Mouse (Mus musculus) thymus, postnatal 4 days (tissue): ENCODE results near the gene Cdc37.

Source experiments
- DNase-seq: peaks from one replicate; pipeline ENCODE4 v3.0.0; 2021

The Cdc37 gene

DNA sequence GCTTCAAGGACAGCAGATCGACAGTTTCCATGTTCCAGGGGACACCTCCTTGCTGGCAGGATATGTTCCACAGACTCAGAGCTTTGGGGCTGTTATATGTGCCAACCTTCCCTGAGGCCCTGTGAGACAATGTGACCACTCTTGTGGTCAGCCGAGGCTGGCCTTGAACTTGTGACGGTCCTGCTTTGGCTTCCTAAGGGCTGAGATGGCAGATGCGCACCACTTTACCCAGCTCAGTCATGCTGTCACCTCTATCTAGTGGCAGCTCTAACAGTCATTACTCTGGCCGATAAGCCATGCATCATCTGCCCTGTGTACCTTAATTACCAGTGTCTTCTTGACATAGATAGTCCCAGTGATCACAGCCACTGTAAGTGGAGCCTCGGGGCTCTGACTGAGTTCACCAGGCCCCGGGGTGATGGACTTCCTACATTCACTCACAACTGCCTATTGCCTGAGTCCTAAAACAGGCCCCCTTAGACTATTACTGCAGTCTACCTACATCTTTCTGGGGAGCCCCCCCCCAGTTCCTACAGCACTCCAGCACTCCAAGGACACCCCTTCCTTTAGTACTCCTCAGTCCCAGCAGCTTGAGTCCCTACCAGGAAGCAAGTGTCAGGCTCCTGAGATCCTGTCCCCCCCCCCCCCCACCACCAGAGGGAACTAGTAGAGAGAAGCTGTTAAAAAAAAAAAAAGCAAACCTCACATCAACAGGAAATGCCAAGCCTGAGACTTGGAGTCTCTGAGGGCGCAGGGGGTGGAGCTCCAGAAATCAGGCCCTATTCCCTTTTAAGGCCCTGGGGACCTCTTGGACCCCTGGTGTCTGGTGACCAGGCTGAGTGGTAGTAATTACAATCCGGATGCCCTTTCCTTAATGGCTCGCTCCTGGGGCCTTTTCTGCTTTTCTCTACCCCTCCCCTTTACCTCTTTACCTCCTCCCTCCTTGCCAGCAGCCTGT lies 17.6 kb upstream of the Cdc37 start:
- DNase-seq = peak; percentile 61

DNA sequence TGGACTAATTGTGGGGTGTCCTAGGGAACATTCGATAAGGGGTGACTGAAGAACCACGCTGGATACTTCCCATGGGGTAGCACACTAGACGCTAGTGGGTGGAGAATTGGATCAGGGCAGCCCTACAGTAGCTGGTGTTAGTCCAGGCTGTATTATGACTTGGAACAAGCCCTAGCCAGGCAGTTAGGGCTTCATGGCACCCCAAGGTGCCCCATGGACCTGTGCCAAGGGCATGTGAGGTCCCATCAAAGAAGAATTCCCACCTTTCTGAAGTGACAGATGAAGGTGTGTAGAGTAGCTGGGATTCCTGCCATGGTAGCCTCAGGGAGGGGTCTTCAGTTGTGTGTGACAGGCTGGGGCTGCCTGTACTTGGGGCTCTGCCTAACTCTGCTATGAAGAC lies 16.7 kb upstream of the Cdc37 start:
- DNase-seq = no peak

DNA sequence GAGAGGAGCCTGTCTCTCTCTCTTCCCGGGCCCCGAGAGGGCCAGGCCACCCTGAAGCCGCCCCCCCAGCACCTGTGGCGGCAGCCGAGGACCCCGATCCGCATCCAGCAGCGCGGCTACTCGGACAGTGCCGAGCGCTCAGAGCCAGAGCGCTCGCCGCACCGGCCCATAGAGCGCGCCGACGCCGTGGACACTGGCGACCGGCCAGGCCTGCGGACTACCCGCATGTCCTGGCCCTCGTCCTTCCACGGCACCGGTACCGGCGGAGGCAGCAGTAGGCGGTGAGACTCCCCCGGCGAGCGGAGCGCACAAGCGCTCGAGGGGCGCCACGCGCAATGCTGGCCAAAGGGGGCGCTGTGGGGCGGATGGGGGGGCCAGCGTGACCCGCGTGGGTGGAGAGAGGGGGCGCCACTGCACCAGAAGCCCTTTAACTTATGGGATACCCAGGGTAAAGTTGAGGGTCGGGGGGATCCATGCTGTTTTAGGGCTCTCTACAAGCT lies 16.2 kb upstream of the Cdc37 start:
- DNase-seq = peak; percentile 89

DNA sequence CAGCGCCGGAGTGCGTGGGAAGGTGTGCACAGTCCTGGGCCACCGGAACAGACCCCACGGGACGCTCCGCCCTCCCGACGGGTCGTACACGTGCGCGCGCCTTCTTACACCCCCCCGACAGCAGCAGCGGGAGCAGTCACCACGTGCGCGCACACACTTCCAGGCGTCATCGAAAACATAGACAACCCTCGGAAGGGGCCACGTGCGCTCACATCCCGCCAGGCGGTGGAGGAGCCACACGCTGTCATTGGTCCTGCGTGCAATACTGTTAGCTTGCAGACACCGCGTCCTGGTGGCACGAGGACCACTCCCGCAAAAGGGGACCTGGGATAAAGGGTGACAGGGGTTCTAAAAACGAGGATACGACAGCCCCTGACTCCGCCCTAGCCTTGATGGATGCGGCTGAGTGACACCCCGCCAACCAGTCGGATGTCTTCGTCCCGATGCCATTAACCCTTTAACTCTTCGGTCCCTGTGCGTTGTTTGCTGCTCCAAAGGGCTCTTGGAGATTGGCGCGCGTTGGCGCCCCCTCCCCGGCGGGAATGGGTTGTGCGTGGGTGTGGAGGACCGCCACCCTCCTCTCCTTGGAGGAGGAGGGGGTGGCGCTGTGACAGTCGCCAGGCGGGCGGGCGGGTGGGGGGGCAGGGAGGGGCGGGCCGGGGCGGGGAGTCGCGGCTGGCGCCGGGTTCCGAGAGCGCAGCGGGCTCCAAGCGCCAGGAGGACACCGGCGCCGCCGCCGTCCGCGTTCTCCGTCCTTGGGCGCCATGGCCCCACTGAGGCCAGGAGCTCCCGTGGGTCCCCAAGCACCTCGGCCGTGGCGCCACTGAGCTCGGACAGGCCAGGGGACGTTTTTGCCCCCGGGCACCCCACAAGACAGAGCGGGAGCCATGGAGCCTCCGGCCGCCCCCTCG lies 15.5 kb upstream of the Cdc37 start, which contains the start of gene Pde4a:
TSS of gene Pde4a (plus strand) at position 674 of the 911 bp plus-strand sequence.
- DNase-seq = peak; percentile 76

DNA sequence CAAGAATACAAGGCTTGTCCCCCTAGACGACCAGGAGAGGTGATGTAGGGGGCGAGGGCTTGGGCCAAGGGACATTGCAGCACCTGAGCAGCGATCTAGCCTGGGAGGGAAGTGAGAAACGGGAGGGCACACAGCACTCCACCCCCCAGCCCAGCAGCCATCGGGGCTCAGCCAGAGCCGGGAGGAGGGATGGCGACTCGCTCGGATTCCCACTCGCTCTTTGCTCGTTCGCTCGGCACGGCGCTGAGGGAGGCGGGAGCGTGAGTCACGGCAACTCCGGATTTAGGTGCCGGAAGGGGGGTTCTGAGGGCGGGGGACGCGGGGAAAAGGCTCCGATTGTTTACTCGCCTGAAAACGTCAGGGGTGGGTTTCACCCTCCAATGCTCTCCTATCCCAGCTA lies 14.3 kb upstream of the Cdc37 start:
- DNase-seq = peak; percentile 61

DNA sequence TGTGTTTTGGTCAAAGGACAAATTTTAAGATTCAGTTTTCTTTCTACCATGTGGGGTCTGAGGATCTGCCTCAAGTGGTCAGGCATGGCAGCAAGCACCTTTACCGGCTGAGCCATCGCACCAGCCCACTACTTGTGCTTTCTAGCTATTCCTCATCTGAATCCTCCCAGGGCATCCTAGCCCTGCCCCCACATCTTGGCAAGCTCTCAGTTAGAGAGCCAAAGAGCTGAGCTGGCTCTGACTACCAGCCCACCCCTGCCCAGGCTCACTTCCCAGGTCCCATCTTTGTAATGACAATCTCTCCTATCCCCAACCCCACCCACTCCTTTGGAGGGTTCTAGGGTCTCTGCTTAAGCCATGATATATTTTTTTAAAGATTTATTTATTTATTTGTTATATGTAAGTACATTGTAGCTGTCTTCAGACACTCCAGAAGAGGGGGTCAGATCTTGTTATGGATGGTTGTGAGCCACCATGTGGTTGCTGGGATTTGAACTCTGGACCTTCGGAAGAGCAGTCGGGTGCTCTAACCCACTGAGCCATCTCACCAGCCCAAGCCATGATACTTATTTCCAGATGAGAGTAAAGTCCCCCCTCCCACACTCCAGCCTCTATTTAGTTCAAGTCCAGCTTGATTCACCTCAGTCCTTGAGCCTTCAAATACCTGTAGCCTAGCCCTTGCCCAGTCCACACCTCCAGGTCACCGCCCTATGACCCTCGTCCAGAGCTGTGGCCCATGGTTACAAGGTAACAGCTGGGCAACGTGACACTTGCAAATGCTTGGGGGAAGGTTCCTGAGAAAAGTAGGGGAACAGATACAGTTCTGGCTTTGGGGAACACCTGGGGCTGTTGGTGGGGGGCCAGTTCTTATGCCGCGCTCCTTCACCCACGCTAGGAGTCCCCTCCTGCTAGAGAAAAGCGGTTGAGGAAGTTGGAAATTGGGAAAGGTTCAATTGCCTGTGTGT lies 13.6 kb upstream of the Cdc37 start:
- DNase-seq = no peak

DNA sequence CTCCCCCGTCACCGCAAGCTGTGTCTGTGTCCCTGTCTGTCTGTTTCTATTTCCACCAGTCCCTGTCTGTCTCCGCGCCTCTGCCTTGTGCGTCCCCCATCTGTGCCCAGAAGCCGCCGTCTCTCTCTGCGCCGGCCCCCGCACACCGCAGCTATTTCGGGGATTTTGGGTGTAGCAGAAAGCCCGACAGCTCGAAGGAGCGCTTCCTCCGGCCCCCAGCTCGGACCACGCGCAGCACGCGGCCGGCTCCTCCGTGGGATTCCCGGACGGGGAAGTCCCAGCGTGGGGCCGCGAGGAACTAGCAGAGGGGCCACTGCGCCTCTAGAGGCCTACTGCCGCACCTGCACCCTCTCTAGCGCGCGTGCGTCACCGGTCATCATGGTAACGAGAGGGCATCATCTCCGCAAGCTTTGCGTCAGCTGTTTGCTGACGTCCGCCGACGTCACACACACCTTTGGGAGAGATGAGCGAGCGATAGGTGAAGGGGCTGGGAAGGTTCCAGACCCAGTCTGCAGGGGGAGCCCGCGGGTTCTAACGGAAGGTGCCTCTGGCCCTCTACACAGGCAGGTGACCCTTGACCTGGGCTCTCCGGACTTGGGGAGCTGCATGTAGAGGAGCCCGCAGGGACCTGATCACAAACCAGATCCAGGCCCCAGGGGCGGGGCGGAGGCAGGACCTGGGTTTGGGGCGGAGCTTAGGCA lies 11.6 kb upstream of the Cdc37 start:
- DNase-seq = peak; percentile 89

DNA sequence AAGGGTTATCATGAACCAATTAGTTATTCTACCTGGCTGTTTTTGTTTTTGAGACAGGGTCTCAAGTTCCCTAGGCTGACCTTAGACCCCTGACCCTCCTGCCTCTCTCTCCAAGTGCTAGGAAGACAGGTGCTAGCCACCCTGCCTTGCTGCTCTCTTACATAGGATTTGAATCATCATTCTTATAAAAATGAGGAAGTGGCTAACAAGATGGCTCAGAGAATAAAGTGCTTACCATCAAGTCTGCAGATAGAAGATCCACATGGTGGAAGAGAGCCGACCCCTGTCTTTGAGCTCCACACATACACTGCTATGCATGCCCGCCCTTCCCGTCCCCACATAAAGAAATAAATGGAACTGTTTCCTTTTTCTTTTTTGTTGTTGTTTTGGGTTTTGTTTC lies 5.0 kb upstream of the Cdc37 start:
- no peak for DNase-seq

DNA sequence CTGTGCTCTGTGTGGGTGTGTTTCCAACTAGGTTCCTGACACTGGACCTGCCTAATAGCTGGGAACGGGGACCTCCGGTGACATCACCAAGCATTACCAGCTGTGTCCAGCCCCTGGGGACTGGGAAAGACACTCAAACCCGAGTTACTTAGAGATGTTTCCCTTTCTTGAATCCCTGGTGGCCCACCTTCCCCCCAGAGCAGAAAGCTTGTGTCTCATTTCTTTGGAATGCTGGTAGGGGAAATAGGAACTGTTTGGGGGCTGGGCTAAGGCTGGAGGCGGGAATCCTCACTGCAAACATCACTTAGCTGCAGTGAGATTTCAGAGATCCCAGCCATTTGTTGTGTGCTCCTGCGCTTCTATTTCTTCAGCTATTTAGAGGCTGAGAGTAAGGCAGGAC lies 4.1 kb upstream of the Cdc37 start:
- DNase-seq = no peak

DNA sequence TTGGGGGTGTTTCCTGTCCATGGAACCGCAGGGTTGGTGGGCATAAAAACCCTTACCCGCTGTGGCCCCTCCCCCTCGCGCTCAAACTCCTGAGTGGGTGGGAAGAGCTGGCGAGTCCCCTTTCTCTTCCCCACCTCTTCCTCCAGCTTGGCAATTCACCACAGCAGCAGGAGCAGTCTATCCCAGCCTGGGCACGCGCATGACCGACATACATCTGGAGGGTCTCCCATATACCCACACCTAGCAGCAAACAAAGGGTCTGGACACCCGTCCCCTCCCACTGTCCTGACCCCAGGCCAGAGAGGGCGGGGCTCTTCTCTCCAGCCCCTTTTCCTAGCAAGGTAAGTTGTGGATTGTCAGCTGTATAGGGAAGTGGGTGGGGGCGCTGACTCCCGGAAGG lies 3.5 kb upstream of the Cdc37 start:
- peak; percentile 53 for DNase-seq

DNA sequence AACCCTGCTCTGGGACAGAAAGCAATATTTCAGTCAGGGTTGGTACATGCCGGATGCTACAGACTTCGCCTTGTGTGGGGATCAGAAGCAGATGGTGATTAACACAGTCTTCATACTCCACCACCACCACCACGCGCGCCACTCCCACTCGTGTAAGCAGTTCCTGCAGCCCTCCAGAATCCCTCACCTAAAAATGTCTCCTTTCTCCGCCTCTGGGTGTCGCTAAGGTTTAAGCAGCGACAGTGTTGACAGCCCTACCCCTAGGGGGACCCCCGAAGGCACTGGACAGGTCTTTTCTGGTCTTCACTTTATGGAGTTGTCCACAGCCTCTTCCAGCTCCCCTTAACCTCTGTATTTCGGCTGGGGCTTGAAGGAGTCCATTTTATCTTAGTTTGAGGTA lies 2.9 kb upstream of the Cdc37 start:
- DNase-seq = peak; percentile 74

DNA sequence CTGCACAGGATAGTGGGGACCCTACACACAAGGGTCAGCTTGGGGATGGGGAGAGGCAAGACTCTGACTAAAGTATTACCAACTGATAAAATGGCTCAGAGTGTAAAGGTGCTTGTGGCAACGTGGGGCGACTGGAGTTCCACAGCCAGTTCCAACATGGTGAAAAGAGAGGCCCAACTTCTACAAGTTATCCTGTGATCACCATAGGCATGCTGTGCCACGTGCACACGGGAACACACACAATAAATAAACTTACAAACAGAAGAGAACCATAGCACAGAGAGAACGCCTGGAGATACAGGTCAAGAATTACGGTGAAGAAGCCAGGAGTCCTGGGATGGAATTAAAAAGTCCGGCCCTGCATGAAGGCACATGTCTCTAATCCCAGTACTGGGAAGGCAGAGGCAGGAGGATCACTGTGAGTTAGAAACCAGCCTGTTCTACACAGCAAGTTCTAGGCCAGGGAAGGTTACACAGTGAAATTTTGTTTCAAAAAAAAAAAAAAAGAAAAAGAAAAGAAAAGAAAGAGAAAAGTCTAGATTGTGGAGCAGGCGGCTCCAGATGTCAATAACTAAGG lies 617 bp downstream of the Cdc37 start:
- no peak for DNase-seq

DNA sequence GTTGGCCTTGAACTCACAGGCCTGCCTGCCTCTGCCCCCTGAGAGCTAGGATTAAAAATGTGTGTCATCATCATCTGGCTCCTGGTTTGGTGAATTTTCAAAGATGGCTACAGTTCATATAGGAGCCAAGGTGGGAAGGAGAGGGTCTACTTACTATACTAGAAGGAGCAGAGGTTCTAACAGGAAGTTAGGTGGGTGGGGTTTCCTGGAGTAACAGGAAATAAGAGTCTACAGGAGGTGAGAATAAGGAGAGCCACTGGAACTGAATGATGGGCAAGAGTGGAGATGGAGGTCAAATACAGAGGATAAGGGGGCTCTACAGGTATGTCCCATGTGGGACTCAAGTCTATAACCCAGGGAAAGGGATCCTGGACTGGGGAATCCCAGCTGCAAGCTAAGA lies 1.4 kb downstream of the Cdc37 start:
- no peak for DNase-seq

DNA sequence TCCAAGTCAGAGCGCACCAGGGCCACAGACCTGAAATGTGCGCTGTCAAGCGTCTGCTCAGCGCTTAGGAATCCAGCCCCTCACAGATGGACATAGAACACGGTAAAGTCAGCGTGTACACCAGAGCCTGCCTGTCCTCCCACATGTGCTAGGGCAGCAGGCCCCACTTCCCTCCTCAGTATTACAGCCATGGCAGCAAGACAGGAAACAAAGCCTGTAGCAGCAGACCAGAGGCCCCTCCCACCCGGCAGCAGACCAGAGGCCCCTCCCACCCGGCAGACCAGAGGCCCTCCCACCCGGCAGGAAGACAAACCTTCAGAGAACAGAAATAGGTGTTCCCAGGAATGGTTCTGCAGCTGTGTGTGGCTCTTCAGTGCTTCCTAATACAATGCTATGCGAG lies 3.1 kb downstream of the Cdc37 start:
- peak; percentile 80 for DNase-seq

DNA sequence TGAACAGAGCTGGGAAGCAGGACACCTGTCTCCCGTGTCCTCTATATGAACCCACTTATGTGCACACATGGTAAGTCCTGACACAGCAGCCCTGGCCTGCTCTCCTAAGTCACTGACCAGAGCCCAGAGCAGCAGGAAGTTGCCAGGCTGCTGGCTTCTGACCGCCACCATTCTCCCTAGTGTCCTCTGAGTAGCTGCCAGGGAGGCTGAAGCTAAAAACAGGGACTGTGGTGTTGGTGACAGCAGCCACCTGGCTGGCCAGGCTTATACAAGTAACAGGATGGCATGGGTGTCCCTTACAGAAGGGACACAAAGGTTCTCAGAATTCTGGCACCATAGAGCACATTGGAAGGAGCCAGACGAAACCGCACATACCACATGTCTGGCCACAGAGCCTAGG lies 4.4 kb downstream of the Cdc37 start:
- DNase-seq = no peak

DNA sequence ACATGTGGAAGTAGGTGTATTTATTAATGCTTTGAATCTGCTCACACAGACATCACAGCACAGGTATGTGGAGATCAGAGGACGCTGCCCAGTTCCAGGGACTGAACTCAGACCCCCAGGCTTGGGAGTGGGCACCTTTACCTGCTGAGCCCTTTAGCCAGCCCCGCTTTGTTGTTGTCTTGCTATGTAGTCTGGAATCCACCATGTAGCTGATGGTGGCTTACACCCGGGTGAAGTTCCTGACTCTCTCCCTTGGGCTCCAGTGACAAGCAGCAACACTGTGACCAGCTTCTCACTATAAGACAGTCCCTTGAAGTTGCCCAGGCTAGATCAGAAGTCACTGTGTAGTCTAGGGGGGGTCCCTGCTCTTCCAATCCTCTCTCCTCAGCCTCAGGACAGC lies 5.4 kb downstream of the Cdc37 start:
- DNase-seq = no peak

DNA sequence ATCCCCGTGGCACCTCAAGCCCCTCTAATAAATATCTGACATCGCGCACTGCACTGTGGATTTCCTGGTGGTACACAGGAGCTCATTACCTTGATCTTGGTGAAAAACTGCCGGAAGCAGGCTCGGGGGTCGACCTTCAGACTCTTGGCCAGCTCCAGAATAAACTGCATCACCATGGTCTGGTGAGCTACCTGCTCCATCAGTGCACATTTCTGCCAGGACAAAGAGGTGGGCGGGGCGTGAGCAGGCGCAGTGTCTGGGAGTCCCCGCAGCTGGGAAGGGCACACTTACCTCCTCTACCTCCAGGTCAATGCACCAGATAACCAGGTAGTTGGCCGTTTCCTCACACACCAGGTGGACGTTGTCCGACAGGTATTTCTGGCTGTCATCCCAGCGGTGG lies 7.9 kb downstream of the Cdc37 start:
- DNase-seq = no peak

DNA sequence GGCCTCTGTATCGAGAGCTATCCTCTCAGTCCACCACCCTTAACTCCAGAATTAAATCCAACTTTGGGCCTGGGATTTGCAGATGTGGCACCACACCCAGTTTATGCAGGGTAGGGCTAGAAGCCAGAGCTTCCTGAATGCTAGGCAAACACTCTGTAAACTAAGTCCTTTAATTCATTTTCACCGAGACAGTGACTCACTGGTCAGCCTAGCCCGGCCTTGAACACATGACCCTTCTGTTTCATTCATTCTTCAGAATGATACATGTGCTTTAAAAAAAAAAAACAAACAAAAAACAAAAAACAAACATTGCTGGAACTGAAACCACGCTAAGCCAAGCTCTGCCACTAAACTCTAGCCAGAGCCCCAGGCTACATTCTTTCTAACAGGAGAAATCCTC lies 11.4 kb downstream of the Cdc37 start:
- no peak for DNase-seq

DNA sequence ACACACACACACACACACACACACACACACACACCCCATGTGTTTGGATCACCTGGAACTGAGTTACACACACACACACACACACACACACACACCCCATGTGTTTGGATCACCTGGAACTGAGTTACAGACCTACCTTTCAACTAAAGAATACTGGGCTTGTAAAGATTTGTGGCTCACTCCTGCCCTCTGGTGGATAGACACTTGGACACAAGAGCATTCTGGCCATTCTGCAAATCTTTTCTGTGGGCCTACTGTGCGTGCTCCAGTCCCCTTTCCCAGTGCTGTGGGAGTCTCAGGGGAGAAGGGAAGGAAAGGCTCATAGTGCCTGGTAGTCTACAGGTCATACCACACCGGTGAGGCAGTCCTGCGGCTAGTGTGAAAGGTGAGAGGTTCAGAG lies 12.6 kb downstream of the Cdc37 start:
- peak; percentile 83 for DNase-seq

DNA sequence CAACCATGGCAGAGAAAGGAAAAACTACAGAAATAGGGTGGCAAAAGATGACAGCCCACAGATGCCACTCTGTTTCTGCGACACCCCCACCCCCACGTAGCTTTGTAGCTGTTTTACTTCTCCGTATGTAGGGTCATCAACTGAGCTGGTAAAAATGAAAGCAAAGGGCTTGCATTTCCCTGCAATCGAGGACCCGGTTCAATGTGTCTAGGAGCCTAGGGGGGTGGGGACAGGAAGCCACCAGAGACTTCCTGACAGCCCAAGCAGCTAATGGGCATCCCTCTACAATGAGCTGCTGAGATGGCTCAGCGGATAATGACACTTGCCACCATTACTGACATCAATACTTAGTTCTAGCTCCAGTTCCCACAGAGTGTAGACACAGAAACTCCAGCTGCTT lies 13.4 kb downstream of the Cdc37 start:
- DNase-seq = no peak

DNA sequence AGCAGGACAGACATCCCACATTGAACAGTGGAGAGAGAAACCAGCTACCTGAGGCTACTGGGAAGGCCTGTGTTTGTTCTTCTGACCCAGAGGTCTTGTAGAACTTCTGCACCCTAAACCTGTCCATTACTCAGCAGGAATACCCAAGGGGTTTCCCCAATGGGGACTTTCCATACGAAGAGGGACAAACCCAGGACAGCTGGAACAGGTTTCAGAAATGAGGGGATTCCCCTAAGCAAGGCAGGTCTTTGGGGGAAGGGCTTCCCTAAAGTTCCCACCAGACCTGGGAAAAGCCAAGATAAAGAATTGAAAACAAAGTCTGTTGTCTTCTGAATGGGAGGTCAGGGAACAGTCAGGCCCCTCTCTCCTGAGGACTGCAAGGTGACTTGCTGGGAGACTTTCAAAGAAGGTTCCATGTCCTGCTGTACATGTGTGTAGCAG lies 13.8 kb downstream of the Cdc37 start:
- DNase-seq = no peak
